Mouse (Mus musculus) olfactory bulb, adult 2 months (tissue): ENCODE measurements around the gene Pkd1.

Experiments used
- CTCF ChIP-seq: fragments of 200-500 bp; IDR thresholded peaks from 2 replicates; pipeline ENCODE4 v1.5.1; 2012; ENCODE audit warnings: low read depth, mild to moderate bottlenecking, low read length, moderate library complexity; ENCODE audit not compliant: insufficient read depth
- POLR2A ChIP-seq: fragments of 200-500 bp; IDR thresholded peaks from 2 replicates; pipeline ENCODE4 v1.6.1; 2012; ENCODE audit warnings: mild to moderate bottlenecking, low read depth, low read length, moderate library complexity; ENCODE audit not compliant: insufficient read depth

- TF ChIP-seq POLR2A: no peak
- no peak for TF ChIP-seq CTCF
These were observed 14.3 kb upstream of the Pkd1 start for GRCm38 (mm10) chr17:24535300-24535699.
